Mouse (Mus musculus) forebrain, embryonic 16.5 days (tissue): Measurements from ENCODE around the gene Fam210b. TPM values are rescaled to one million over a fixed set of nuclear protein-coding genes. Genes with fewer than 3 reads are reported as not detected.

Source experiments
- ATAC-seq: fragments of 200-750 bp; cut with Nextera tagmentation; 2 replicates; pipeline ENCODE4 v1.8.0; 2017; ENCODE audit warnings: mild to moderate bottlenecking, moderate library complexity
- H3K27ac ChIP-seq: fragments of 300-500 bp; sonication (generic); 2 replicates; pipeline ENCODE4 v1.5.1; 2014; ENCODE audit warnings: low read length, control low read depth
- H3K27me3 ChIP-seq: fragments of 300-500 bp; sonication (generic); replicated peaks from 2 replicates; pipeline ENCODE4 v1.6.1; 2014; ENCODE audit warnings: low read length; ENCODE audit not compliant: control insufficient read depth, insufficient read depth
- H3K36me3 ChIP-seq: fragments of 300-500 bp; sonication (generic); 2 replicates; pipeline ENCODE4 v1.6.1; 2014; ENCODE audit not compliant: control insufficient read depth, insufficient read depth
- H3K4me1 ChIP-seq: fragments of 300-500 bp; sonication (generic); replicated peaks from 2 replicates; pipeline ENCODE4 v1.6.1; 2014; ENCODE audit warnings: low read length; ENCODE audit not compliant: control insufficient read depth, insufficient read depth
- H3K4me2 ChIP-seq: fragments of 300-500 bp; sonication (generic); 2 replicates; pipeline ENCODE4 v1.6.1; 2014; ENCODE audit warnings: mild to moderate bottlenecking, low read length, control low read depth
- H3K4me3 ChIP-seq: fragments of 300-500 bp; sonication (generic); replicated peaks from 2 replicates; pipeline ENCODE4 v1.5.1; 2014; ENCODE audit warnings: mild to moderate bottlenecking, low read length, control low read depth
- H3K9ac ChIP-seq: fragments of 300-500 bp; sonication (generic); replicated peaks from 2 replicates; pipeline ENCODE4 v1.6.1; 2014; ENCODE audit warnings: low read depth, low read length, control low read depth
- H3K9me3 ChIP-seq: fragments of 300-500 bp; sonication (generic); 2 replicates; pipeline ENCODE4 v1.6.1; 2016; ENCODE audit warnings: low read length; ENCODE audit not compliant: control insufficient read depth
- WGBS: fragments of 180-500 bp; shearing (Covaris S2); extraction: QIAGEN DNeasy Blood & Tissue Kit; methylation state at CpG from one replicate; pipeline ENCODE4 v1.1.7; 2014; 5-methylcytosine and 5-hydroxymethylcytosine counted together
- polyA plus RNA-seq: library from polyadenylated mRNA; unstranded; fragments of >200 nt; fragmentation: Nextera tagmentation; extraction: Ambion mirVana; gene quantifications from 2 replicates; pipeline ENCODE4 v1.2.1, GENCODE M21; 2015

The Fam210b gene
- polyA plus RNA-seq, 1 experiment from 2014 or later, result 77.9 TPM

DNA sequence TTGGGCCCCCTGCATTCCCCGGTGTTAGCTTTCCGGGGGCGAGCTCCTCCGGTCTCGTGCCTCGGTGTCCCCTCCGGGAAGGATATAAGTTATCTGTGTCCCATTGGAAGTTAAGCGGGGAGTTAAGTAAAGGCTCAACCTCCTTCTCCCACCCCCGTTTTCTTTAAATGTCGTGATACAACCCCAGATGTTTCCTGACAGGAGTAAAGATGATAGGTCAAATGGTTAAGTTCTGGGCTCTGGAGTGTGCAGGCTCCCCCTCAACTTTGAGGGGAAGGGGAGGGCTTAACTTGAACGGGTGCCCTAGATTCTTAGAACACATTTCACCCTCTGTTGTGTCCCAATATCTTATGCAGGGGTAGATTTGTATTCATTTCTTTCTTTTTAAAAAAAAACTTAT, 25.9 kb downstream of the Fam210b start:
- under 1% methylated on average over 11 of the region's 11 CpGs for WGBS

DNA sequence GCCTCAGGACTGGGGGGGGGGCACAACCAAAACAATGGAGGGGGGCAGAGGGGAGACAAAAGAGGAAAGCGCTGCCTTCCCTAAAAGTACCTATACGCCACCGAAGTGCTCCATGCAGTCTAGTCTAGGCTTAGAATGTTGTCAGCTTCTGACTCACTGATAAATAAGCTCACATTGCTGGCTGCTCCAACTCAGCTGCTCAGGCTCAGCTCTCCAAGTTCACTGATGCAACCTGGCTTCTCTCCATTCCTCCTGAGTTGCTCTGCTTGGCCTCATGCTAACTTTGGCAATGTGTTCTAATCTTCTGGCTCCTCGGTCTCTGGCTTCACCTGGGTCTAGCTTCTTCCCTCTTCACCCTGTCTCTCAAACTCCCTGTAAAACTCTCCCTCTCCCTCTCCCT, 31.2 kb downstream of the Fam210b start:
- no peak for ATAC-seq
- Histone ChIP-seq H3K4me3 (no peak overlapping the region), H3K4me1 (peaks cover 6% of the 10 kb centered on the region), H3K9me3 (no peaks in the 10 kb centered on the region), H3K4me2 (no peak overlapping the region), H3K9ac (no peak overlapping the region), H3K27me3 (no peaks in the 10 kb centered on the region), H3K36me3 (peaks cover 31% of the 10 kb centered on the region), H3K27ac (no peak overlapping the region)
- 89% methylated on average over 4 of the region's 4 CpGs for WGBS

More for the DNA sequence above, 25.9 kb downstream of the Fam210b start:
- Histone ChIP-seq H3K36me3 (peaks cover 16% of the 10 kb centered on the region), H3K27me3 (no peaks in the 10 kb centered on the region), H3K27ac (no peak overlapping the region; the same call in 1 of the 2 replicates), H3K9me3 (no peaks in the 10 kb centered on the region), H3K4me2 (peak overlapping the region; percentile 91), H3K4me1 (peaks cover 27% of the 10 kb centered on the region), H3K9ac (peak overlapping the region; percentile 95), H3K4me3 (peak overlapping the region; percentile 99)
- no peak for ATAC-seq

DNA sequence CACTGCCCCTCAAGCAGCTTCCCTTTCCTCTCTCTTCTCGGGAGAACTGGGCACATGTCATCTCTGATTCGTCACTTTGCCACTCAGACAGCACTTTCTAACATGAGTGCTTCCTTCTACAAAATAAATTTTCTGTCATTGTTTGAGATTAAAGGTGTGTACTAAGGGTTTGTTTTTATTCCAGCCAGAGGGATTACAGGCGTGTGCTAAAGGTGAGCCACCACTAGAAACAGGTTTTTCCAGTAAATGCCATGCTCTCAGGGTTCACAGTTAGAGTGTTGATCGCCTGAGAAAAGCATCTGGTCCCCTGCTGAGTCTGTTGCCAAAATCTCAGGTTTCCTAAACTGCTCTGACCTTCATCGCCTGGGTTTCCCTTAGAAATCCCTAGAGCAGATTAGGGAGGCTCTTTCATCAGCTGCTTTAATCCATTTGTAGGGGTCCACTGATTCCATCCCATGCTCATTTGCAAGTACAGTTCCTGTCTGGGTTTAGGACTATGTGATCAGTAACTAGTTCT, 31.7 kb downstream of the Fam210b start:
- WGBS, result 67% methylated on average over 5 of the region's 5 CpGs
- H3K27ac ChIP-seq, result no peak overlapping the region
- H3K27me3 ChIP-seq, result no peaks in the 10 kb centered on the region
- H3K4me2 ChIP-seq, result no peak overlapping the region
- H3K9ac ChIP-seq, result no peak overlapping the region
- ATAC-seq, result no peak
- no peaks in the 10 kb centered on the region for H3K9me3 ChIP-seq
- peaks cover 31% of the 10 kb centered on the region for H3K36me3 ChIP-seq
- H3K4me3 ChIP-seq, result no peak overlapping the region
- H3K4me1 ChIP-seq, result peaks cover 1% of the 10 kb centered on the region

DNA sequence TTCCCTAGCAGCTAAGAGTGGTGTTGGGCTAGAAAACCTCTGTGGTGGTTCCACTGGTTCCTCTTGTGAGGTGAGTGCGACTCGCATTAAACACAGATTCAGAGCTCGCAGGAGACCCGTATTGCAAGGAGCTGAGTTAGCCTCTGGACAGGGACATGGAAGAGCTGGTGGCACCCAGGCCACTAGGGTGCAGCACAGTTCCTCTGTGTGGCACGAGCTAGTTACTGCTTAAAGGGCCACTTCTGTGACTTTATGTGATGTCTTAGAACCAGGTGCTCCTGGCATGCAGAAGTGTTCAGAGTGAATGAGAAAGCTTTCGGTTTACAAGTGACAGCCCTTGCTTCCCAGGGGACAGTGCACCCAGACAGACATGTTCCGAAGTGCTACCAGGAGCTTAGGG, 33.0 kb downstream of the Fam210b start:
- no peak overlapping the region for H3K4me2 ChIP-seq
- H3K4me3 ChIP-seq, result no peak overlapping the region
- no peak for ATAC-seq
- no peak overlapping the region for H3K9ac ChIP-seq
- no peaks in the 10 kb centered on the region for H3K9me3 ChIP-seq
- no peaks in the 10 kb centered on the region for H3K27me3 ChIP-seq
- H3K36me3 ChIP-seq, result peaks cover 31% of the 10 kb centered on the region
- no peak overlapping the region for H3K27ac ChIP-seq
- WGBS, result 73% methylated on average over 7 of the region's 7 CpGs
- no peaks in the 10 kb centered on the region for H3K4me1 ChIP-seq

DNA sequence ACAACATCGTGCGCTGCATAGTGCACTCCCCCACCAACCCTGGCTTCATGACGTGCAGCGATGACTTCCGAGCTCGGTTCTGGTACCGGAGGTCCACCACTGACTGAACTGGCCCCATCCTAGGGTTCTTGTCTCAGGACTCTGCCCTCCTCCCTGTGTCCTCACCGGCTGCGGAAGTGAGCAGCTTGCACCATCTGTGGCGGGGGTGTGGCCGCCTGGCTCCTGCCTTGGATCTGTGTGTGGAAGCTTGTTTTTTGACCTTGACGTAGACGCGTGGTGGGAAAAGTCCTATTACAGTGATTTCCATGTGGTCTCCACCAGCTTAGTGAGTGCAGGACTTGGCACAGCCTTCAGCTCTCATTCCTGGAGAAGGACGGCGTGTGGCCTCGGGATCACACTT, 35.1 kb downstream of the Fam210b start:
- no peak for ATAC-seq
- Histone ChIP-seq H3K4me1 (no peaks in the 10 kb centered on the region), H3K9ac (no peak overlapping the region), H3K4me3 (no peak overlapping the region), H3K4me2 (no peak overlapping the region), H3K27ac (no peak overlapping the region), H3K9me3 (no peaks in the 10 kb centered on the region), H3K36me3 (peaks cover 22% of the 10 kb centered on the region), H3K27me3 (no peaks in the 10 kb centered on the region)
- WGBS, result 95% methylated on average over 17 of the region's 17 CpGs

DNA sequence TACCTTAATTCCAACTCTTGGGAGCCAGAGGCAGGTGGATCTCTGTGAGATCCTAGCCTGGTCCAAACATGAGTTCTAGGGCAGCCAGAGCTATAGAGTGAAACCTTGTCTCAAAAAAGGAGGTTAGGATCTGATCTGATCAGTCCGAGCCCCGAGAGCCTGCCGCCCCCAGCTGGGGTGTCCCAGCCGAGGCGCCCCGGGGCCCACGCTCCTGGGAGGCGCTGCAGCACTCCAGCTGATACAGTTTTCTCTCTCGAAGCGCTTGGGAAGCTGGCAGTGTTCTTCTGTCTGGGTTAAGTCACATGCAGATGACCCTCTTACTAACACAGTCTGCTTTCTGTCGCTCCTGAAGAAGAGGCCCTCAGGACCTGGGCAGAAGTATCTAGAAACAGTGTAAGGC, 36.0 kb downstream of the Fam210b start:
- WGBS, result 91% methylated on average over 11 of the region's 11 CpGs
- H3K36me3 ChIP-seq, result peaks cover 14% of the 10 kb centered on the region
- H3K27ac ChIP-seq, result no peak overlapping the region
- no peaks in the 10 kb centered on the region for H3K27me3 ChIP-seq
- no peak for ATAC-seq
- H3K9ac ChIP-seq, result no peak overlapping the region
- H3K9me3 ChIP-seq, result no peaks in the 10 kb centered on the region
- H3K4me2 ChIP-seq, result no peak overlapping the region
- H3K4me1 ChIP-seq, result no peaks in the 10 kb centered on the region
- H3K4me3 ChIP-seq, result no peak overlapping the region

DNA sequence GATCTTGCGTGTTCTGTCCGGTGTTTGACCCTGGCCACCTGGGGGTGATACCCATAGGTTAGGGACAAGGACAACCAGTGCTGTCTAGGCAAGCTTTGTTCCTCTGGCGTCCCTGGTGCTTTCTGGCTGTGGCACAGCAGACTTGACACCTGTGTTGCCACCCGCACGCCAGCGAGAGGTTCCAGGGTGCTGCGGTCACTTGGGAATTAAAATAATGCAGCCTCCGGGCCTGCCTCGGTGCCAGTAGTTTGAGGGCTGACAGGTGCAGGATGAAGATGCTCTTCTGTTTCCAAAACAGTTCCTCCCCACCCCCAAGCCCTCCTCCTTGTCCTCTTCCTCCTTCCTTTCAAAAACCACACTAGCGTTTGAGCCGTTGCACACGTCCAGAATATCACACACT, 36.5 kb downstream of the Fam210b start:
- Histone ChIP-seq H3K36me3 (peaks cover 14% of the 10 kb centered on the region), H3K9ac (no peak overlapping the region), H3K4me2 (no peak overlapping the region), H3K9me3 (no peaks in the 10 kb centered on the region), H3K4me3 (no peak overlapping the region), H3K27ac (no peak overlapping the region), H3K27me3 (no peaks in the 10 kb centered on the region), H3K4me1 (no peaks in the 10 kb centered on the region)
- 90% methylated on average over 12 of the region's 12 CpGs for WGBS
- no peak for ATAC-seq

DNA sequence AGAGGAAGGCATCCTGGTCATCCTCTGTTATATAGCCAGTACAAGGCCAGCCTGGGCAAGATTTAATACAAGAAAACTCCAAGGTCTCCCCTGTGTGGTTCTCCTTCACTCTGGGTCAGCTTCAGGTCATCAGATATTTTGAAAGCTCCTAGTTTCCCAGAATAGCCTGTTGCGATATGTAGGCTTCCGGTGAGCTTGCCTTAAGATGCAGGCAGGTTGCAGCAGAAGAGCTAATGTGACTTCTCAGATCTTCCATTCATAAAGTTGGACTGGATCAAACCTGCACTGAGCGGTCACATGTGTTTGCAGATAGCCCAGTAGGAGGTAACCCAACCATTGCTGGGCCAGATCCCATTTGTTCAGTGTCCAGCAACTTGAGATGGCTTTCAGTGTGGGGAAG, 39.4 kb downstream of the Fam210b start:
- ATAC-seq, result no peak
- H3K9ac ChIP-seq, result no peak overlapping the region
- 90% methylated on average over 3 of the region's 3 CpGs for WGBS
- H3K27me3 ChIP-seq, result no peaks in the 10 kb centered on the region
- no peaks in the 10 kb centered on the region for H3K9me3 ChIP-seq
- H3K4me1 ChIP-seq, result no peaks in the 10 kb centered on the region
- H3K36me3 ChIP-seq, result peaks cover under 1% of the 10 kb centered on the region
- H3K27ac ChIP-seq, result no peak overlapping the region
- H3K4me2 ChIP-seq, result no peak overlapping the region
- H3K4me3 ChIP-seq, result no peak overlapping the region

DNA sequence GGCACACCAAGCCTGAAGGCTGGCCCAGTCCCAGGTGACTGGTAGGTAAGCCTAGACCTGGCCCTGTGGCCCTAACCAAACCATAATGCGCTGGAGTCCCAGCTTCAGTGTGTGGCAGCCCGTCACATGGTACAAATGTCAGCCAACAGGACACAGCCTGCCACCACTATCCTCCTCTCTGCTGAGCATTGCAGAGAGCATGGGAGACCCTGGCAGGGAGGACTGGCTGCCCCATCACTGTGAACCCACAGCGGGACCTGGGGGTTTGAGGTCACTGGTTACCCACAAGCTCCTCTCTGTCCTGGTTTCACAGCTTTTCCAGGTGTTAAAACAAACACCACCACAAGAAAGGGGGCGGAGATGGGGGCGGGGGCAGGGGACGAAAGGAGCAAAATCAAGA, 45.0 kb downstream of the Fam210b start:
- H3K9me3 ChIP-seq, result no peaks in the 10 kb centered on the region
- 56% methylated on average over 6 of the region's 6 CpGs for WGBS
- H3K4me2 ChIP-seq, result no peak overlapping the region
- no peak overlapping the region for H3K27ac ChIP-seq
- no peaks in the 10 kb centered on the region for H3K27me3 ChIP-seq
- H3K36me3 ChIP-seq, result no peaks in the 10 kb centered on the region
- no peak overlapping the region for H3K9ac ChIP-seq
- ATAC-seq, result no peak
- no peaks in the 10 kb centered on the region for H3K4me1 ChIP-seq
- H3K4me3 ChIP-seq, result no peak overlapping the region

DNA sequence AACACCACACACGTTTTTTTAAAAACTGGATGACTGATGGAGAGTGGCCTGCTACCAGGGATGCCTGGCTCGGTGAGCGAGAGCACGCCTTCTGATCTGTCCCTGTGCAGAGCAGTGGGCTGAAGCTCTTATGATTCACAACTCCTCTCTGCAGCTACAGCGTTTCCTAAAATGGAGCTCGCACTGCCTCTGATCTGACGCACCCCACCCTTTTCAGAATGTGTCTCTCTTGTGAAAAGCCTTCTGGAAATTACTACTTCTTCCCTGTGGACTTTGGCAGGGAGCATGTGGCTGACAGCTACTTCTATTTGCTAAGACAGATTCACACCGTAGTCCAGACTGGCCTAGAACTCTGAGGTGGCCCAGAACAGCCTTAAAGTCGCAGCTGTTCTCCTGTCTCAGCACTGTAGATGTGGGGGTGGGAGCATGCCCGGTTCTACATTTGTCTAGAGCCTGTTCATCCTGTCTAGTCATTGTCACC, 46.7 kb downstream of the Fam210b start:
- no peak for ATAC-seq

More for the DNA sequence above, 46.7 kb downstream of the Fam210b start:
- Histone ChIP-seq H3K9me3 (no peaks in the 10 kb centered on the region), H3K9ac (no peak overlapping the region), H3K4me1 (no peaks in the 10 kb centered on the region), H3K27me3 (no peaks in the 10 kb centered on the region), H3K27ac (no peak overlapping the region), H3K36me3 (no peaks in the 10 kb centered on the region), H3K4me2 (no peak overlapping the region), H3K4me3 (no peak overlapping the region)
- 78% methylated on average over 10 of the region's 10 CpGs for WGBS
